Mouse (Mus musculus): ENCODE measurements around the gene Pias3. TPM values are rescaled to one million over a fixed set of nuclear protein-coding genes. Genes with fewer than 3 reads are reported as not detected.
"Not testable (repeated sequence)": the region's sequence is repeated elsewhere in the genome, so short reads cannot be mapped to it uniquely, and the experiment has no call there.

Gene Pias3
- 29.4 and 36.8 TPM in 2 replicates for total RNA-seq (2017)

GRCm38 (mm10) chr3:96696198-96696765 lies at the start of gene Pias3:
Gene Pias3, plus strand, starts transcription at chr3:96696384.
- peak; percentile 4; the same call in 1 of the 2 replicates for ATAC-seq (ENCODE audit: extremely low read depth, insufficient number of reproducible peaks, low FRiP score, poor library complexity, severe bottlenecking)

GRCm38 (mm10) chr3:96647365-96647764 lies 48.8 kb upstream of the Pias3 start:
- no peak for ATAC-seq (ENCODE audit: extremely low read depth, insufficient number of reproducible peaks, low FRiP score, poor library complexity, severe bottlenecking)

- ATAC-seq (ENCODE audit: extremely low read depth, insufficient number of reproducible peaks, low FRiP score, poor library complexity, severe bottlenecking): no peak
Measured at GRCm38 (mm10) chr3:96660901-96661300, 35.3 kb upstream of the Pias3 start.

- ATAC-seq (ENCODE audit: extremely low read depth, insufficient number of reproducible peaks, low FRiP score, poor library complexity, severe bottlenecking): no peak
Measured at GRCm38 (mm10) chr3:96662731-96663316, 33.4 kb upstream of the Pias3 start.

GRCm38 (mm10) chr3:96663432-96664239 lies 32.5 kb upstream of the Pias3 start:
- ATAC-seq (ENCODE audit: extremely low read depth, insufficient number of reproducible peaks, low FRiP score, poor library complexity, severe bottlenecking): peak; percentile 60; the same call in 1 of the 2 replicates

GRCm38 (mm10) chr3:96665732-96666363 lies 30.3 kb upstream of the Pias3 start:
- ATAC-seq (ENCODE audit: extremely low read depth, insufficient number of reproducible peaks, low FRiP score, poor library complexity, severe bottlenecking): not testable (repeated sequence)

- ATAC-seq (ENCODE audit: extremely low read depth, insufficient number of reproducible peaks, low FRiP score, poor library complexity, severe bottlenecking): no peak
Measured at GRCm38 (mm10) chr3:96666916-96667315, 29.3 kb upstream of the Pias3 start.

GRCm38 (mm10) chr3:96667316-96667715 lies 28.9 kb upstream of the Pias3 start:
- ATAC-seq (ENCODE audit: extremely low read depth, insufficient number of reproducible peaks, low FRiP score, poor library complexity, severe bottlenecking): no peak

- ATAC-seq (ENCODE audit: extremely low read depth, insufficient number of reproducible peaks, low FRiP score, poor library complexity, severe bottlenecking): no peak
Measured at GRCm38 (mm10) chr3:96668424-96669067, 27.6 kb upstream of the Pias3 start.

- ATAC-seq (ENCODE audit: extremely low read depth, insufficient number of reproducible peaks, low FRiP score, poor library complexity, severe bottlenecking): peak; percentile 94
Measured at GRCm38 (mm10) chr3:96669727-96670468, 26.3 kb upstream of the Pias3 start, which contains the start of gene Ankrd35. Gene Ankrd35, plus strand, starts transcription at chr3:96670131.

GRCm38 (mm10) chr3:96671519-96671918 lies 24.7 kb upstream of the Pias3 start:
- ATAC-seq (ENCODE audit: extremely low read depth, insufficient number of reproducible peaks, low FRiP score, poor library complexity, severe bottlenecking): no peak

GRCm38 (mm10) chr3:96673514-96673913 lies 22.7 kb upstream of the Pias3 start:
- ATAC-seq (ENCODE audit: extremely low read depth, insufficient number of reproducible peaks, low FRiP score, poor library complexity, severe bottlenecking): no peak

GRCm38 (mm10) chr3:96674442-96674841 lies 21.7 kb upstream of the Pias3 start:
- ATAC-seq (ENCODE audit: extremely low read depth, insufficient number of reproducible peaks, low FRiP score, poor library complexity, severe bottlenecking): no peak

- ATAC-seq (ENCODE audit: extremely low read depth, insufficient number of reproducible peaks, low FRiP score, poor library complexity, severe bottlenecking): no peak
Measured at GRCm38 (mm10) chr3:96675171-96675570, 21.0 kb upstream of the Pias3 start.

GRCm38 (mm10) chr3:96675690-96676089 lies 20.5 kb upstream of the Pias3 start:
- ATAC-seq (ENCODE audit: extremely low read depth, insufficient number of reproducible peaks, low FRiP score, poor library complexity, severe bottlenecking): no peak

- no peak for ATAC-seq (ENCODE audit: extremely low read depth, insufficient number of reproducible peaks, low FRiP score, poor library complexity, severe bottlenecking)
Measured at GRCm38 (mm10) chr3:96678456-96678855, 17.7 kb upstream of the Pias3 start.

- no peak for ATAC-seq (ENCODE audit: extremely low read depth, insufficient number of reproducible peaks, low FRiP score, poor library complexity, severe bottlenecking)
Measured at GRCm38 (mm10) chr3:96679159-96679674, 17.0 kb upstream of the Pias3 start.

- no peak for ATAC-seq (ENCODE audit: extremely low read depth, insufficient number of reproducible peaks, low FRiP score, poor library complexity, severe bottlenecking)
Measured at GRCm38 (mm10) chr3:96680269-96680956, 15.8 kb upstream of the Pias3 start.
